Mouse (Mus musculus): ENCODE results near the gene Scgb1b3. TPM values are rescaled to one million over a fixed set of nuclear protein-coding genes. Genes with fewer than 3 reads are reported as not detected.

Gene Scgb1b3
- not detected in 2 replicates for polyA plus RNA-seq (2021; fragmentation: Nextera tagmentation)
- long read RNA-seq, experiment 1, result 0 reads
- long read RNA-seq, experiment 2, result 0 reads

GRCm38 (mm10) chr7:31375292-31375691 lies at the start of gene Scgb1b3:
Scgb1b3 (plus strand) TSS chr7:31375592.

GRCm38 (mm10) chr7:31362022-31362560 lies 13.3 kb upstream of the Scgb1b3 start, which contains the start of gene Scgb2b3:
Scgb2b3 (minus strand) TSS chr7:31362072.

Other genes with a start within 250 kb of the Scgb1b3 start
- gene Scn1b, start 248.6 kb upstream of the Scgb1b3 start, polyA plus RNA-seq (2021; fragmentation: Nextera tagmentation), result 83.1 and 557 TPM in 2 replicates
- gene Gramd1a, start 219.7 kb upstream of the Scgb1b3 start, polyA plus RNA-seq (2021; fragmentation: Nextera tagmentation), result 38.7 and 55.6 TPM in 2 replicates
- gene Scgb2b2, start 85.1 kb upstream of the Scgb1b3 start, polyA plus RNA-seq (2021; fragmentation: Nextera tagmentation), result not detected in 2 replicates
- not detected in 2 replicates for gene Scgb1b2, start 83.8 kb upstream of the Scgb1b3 start, polyA plus RNA-seq (2021; fragmentation: Nextera tagmentation)
- gene Scgb2b3, start 13.5 kb upstream of the Scgb1b3 start, polyA plus RNA-seq (2021; fragmentation: Nextera tagmentation), result not detected in 2 replicates